21 mouse cellular contexts compared by ENCODE assay signal in the genomic region with DNA sequence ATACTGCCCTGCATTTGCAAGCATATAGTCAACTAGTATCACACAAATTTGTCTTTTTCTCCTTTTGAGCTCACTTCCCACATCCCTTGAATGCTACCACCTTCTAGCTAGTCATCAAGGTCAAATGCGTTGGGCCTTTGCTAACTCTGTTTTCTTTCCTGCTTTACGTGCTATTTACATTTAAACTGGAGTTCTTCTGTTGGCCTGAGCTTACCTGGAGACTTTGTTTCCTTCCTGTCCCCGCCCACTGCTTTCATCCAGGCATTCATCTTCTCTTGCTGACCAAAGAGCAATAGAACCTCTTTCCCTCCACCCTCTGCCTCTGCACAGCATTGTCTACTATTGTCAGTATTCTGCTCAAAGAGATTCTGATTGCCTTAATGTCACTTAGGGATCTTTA.
DNase-seq lines count a peak whose midpoint lies in the region; ATAC-seq and TF ChIP-seq lines count a peak whose summit lies in the region.
"Had no signal": no experiment of that assay in that cellular context is flagged by ENCODE, and none has a peak within 500 bp of the region (broad histone marks: within the 10 kb centered on the region; RNA-seq: fewer than 3 reads in every experiment).

No protein-coding gene starts in this region.

- H3K9ac ChIP-seq in intestine, postnatal 0 days (ENCODE audit: low read depth, low read length): no peak overlapping the region
- H3K9ac ChIP-seq: embryonic facial prominence, embryonic 12.5 days; forebrain, embryonic 13.5 days; forebrain, embryonic 15.5 days; forebrain, postnatal 0 days had no signal

- no peak for ATAC-seq in intestine, postnatal 0 days
- ATAC-seq: activated CD4-positive, CD25-positive, alpha-beta regulatory T cell, adult 4 months; forebrain, embryonic 13.5 days; forebrain, embryonic 15.5 days; forebrain, postnatal 0 days; Patski had no signal

- H3K36me3 ChIP-seq in intestine, postnatal 0 days (ENCODE audit: control insufficient read depth, insufficient read depth): no peaks in the 10 kb centered on the region
- H3K36me3 ChIP-seq: embryonic facial prominence, embryonic 10.5 days; embryonic facial prominence, embryonic 12.5 days; forebrain, embryonic 15.5 days; G1E had no signal

- H3K4me1 ChIP-seq in intestine, postnatal 0 days (replicated peaks; ENCODE audit: control insufficient read depth, insufficient read depth, low read length): no peaks in the 10 kb centered on the region
- H3K4me1 ChIP-seq: embryonic facial prominence, embryonic 10.5 days; embryonic facial prominence, embryonic 12.5 days; forebrain, embryonic 13.5 days; forebrain, embryonic 15.5 days had no signal

- no peak overlapping the region for H3K4me3 ChIP-seq in intestine, postnatal 0 days (ENCODE audit: low read depth, low read length)
- H3K4me3 ChIP-seq: embryonic facial prominence, embryonic 10.5 days; embryonic facial prominence, embryonic 12.5 days; forebrain, embryonic 13.5 days; forebrain, embryonic 15.5 days had no signal

- no peaks in the 10 kb centered on the region for H3K27me3 ChIP-seq in intestine, postnatal 0 days (replicated peaks; ENCODE audit: control insufficient read depth, insufficient read depth, low read length)
- H3K27me3 ChIP-seq: embryonic facial prominence, embryonic 12.5 days; forebrain, embryonic 13.5 days; forebrain, embryonic 15.5 days; Patski had no signal

- H3K9me3 ChIP-seq in intestine, postnatal 0 days (ENCODE audit: control insufficient read depth): no peaks in the 10 kb centered on the region
- H3K9me3 ChIP-seq: embryonic facial prominence, embryonic 10.5 days; embryonic facial prominence, embryonic 12.5 days; forebrain, embryonic 13.5 days; forebrain, embryonic 15.5 days had no signal

- TF ChIP-seq CTCF in intestine, postnatal 0 days (IDR thresholded peaks at IDR 0.05; ENCODE audit: low read depth): no peak

- H3K27ac ChIP-seq in intestine, postnatal 0 days (ENCODE audit: low read depth, low read length): no peak overlapping the region
- H3K27ac ChIP-seq: embryonic facial prominence, embryonic 10.5 days; embryonic facial prominence, embryonic 12.5 days; forebrain, embryonic 13.5 days; forebrain, embryonic 15.5 days had no signal

- WGBS in intestine, postnatal 0 days: 69% methylated on average over 3 of the region's 3 CpGs

- H3K4me2 ChIP-seq in intestine, postnatal 0 days (replicated peaks; ENCODE audit: low read depth): no peak overlapping the region
- H3K4me2 ChIP-seq: embryonic facial prominence, embryonic 12.5 days; forebrain, embryonic 13.5 days; forebrain, embryonic 15.5 days had no signal

- DNase-seq in ES-CJ7 (ENCODE audit: low read depth, low spot score) (peak; percentile 64), R1 (ENCODE audit: low read depth, low spot score) (peak; percentile 48)
- DNase-seq in layer of hippocampus, adult 11-12 months (ENCODE audit: low spot score): no peak
- DNase-seq in kidney, postnatal 14 days: no peak
- DNase-seq: adrenal gland, adult 8-10 months; adrenal gland, postnatal 14 days; adrenal gland, postnatal 36 days; cerebellum, adult 11-12 months; cerebellum, adult 2 months; cerebellum, adult 9-10 months; cerebellum, postnatal 10 days; cerebellum, postnatal 25 days; forebrain, postnatal 0 days had no signal

Comparison
In these comparisons a context has a peak if more than half of its experiments do, and no peak if none do; other contexts are left out.
1. DNase-seq: peak in ES-CJ7 (single experiment) and R1 (single experiment); none in layer of hippocampus, adult 11-12 months (single experiment) and kidney, postnatal 14 days (single experiment).